Mouse (Mus musculus) T-cell, adult 2 months (primary cell): ENCODE data around the gene Pacsin3.
"Not testable (repeated sequence)": the region's sequence is repeated elsewhere in the genome, so short reads cannot be mapped to it uniquely, and the experiment has no call there.

Experiments used
- DNase-seq: peaks from one replicate; pipeline ENCODE4 v3.0.0; 2022; ENCODE audit warnings: low spot score

The Pacsin3 gene

DNA sequence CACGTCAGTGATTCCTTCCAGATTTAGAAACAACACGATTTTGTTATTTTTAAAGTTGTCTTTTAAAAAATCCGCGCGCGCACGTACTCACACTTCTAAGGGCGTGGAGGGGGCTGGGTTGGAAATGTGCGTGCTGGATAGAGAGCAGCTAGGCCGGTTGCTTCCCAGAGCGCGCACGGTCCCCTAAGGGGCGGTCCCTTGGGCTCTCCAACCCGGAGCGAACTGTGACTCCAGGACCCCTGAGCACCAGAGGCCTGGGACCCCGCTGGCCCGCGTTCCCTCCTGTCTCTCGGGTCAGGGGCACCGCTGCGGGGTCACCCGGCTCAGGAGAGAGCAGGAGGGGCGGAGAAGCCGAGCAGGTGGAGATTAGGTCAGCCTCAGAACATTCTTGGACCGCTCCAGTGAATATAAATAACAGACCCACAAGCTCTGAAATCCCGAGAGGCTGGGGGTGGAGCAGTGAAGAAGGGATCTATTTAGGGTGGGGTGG is at the start of gene Pacsin3:
Gene Pacsin3, plus strand, starts transcription at position 294 of the 490 bp plus-strand sequence.
- DNase-seq, result peak; percentile 25

DNA sequence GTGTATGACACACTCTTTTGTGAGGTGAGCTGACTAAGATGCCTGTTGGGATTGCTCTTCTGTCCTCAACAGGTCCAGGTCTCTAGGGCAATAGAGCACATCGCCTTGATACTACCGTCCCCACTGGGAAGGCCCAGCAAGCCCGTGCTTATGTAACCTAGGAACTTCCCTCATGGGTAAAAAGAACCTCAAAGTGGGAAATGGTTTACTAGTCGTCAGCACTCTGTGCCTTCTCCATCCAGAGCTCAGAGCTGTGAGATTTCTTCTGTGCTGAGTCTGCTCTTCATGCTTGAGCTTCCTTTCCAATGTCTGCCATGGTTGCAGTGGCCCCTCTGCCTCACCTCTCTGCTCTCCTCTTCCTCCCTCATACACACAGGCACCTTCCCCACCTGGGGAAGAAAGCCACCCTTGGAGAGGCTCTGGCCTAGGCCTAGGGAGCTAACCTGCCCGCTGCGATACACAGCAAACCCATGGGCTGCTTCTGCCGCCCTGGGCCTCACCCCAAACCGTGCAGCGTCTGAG is 49.4 kb upstream of the Pacsin3 start:
- DNase-seq, result no peak

DNA sequence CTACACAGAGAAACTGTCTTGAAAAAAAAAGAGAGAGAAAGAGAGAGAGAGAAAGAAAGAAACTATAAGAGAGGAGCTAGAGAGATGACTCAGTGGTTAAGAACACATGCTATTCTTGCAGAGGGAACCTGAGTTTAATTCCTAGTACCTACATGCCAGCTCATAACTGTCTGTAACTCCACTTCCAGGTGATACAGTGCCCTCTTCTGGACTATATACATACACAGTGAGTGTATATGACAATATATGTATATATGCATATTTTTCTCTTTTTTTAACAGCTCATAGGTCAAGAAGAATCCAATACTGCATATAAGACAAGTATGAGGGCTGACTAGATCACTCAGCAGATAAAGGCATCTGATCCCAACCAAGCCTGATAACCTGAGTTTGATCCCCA is 42.4 kb upstream of the Pacsin3 start:
- DNase-seq, result no peak

DNA sequence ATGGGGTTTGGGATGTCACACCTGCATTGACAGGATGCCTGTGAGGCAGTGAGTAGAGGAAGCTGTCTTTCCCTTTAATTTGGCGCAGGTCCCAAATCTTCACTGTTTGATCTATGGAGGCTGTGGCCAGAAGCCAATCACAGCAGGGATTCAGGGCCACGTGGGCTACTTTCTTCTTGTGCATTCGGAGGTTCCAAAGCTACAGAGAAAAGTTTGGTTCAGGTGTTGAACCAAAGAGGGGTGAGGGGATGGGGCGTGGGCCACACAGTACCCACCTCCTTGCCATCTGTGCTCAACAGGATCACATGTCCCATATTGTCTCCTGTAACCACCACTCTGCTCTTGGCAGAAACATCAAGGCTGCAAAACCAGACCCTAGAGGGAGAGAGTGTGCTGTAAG is 38.7 kb upstream of the Pacsin3 start:
- DNase-seq, result peak; percentile 11

DNA sequence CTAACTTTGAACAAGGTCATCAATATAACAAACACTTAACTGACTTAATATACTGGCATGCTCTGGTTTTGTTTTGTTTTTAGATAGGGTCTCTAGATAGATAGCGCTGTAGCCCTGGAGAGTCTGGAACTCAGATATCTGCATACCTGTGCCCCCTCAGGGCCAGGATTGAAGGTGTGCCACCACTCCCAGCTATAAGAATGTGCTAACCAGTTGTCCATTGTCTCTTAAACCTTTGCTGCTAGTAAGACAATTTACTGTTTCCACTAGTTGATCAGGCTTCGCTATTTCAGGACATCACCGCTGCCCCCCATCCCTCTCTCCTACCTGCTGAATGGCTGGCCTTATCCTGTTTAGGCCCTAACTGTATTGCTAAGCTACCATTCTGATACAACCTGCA is 35.3 kb upstream of the Pacsin3 start:
- no peak for DNase-seq

DNA sequence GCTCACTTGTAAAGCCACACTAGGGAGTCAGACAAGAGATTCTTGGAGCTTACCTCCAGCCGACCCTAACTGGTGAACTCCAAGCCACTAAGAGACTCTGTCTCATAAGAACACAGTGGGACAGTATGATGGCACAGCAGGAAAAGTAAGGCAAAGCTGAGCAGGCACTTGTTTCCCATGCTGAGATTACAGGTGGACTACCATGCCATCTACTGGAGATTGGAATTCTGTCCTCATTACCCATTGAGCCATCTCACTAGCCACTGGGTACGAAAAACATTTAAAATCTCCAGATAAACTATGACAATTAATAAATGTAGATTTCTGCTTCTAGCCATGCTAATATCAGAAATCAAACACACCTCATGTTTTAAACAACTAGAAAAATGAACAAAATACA is 32.1 kb upstream of the Pacsin3 start:
- no peak for DNase-seq

DNA sequence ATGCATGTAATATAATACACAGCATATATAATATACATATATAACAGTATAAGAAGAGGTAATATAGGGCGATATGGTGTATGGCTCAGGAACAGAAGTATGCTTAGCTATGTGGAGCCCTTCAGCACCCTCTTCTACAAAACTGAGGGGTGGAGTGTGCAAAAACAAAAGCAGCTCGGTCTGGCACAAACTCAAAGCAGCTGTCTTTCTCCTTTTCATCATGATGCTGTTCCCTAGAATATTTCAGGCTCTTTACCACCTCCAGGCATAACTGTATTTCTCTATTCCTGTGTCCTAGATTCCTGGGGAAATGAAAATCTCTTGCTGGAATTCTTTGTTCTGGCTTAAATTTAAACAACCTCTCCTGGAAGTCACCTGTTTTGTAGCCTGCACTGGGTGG is 26.0 kb upstream of the Pacsin3 start:
- no peak for DNase-seq

DNA sequence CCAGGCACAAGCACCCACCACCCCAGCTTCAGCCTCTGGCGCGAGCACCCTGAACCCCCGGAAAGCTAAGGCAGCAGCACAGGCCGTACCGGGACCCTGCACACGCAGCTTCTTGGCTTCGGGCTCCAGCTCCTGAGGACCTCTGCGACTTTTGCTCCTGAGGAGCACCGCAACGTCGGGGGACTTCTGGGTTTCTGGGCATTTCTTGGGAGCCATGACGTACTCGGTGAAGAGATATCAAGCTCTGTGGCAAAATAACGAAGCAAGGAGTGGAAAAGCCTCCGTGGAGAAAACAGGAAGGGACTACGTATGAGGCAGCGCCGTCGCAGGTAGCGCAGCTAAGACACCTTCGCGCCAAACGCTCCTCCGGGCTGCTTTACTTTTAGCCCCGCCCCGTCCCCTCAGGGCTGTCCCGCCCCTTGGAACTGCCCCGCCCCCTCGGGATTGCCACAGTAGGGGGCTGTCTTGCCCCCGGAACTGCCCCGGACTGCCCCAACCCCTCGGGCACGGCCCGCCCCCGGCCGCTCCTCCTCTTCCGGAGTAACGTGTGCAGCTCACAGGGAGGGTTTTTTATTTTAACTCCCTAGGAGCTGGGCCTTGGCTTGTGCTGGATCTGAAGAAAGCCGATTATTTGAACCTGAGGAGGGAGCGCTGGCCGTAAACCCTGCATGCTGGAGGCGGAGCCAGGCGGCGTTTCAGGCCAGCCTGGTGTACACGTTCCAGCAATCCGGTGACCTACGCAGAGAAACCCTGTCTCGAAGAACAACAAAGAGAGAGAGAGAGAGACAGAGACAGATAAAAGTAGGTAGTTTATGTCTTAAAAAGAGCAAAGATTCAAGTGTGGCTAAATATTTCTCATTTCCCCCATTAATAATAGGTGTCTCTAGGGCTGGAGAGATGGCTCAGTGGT is 18.9 kb upstream of the Pacsin3 start, which contains the start of gene Ddb2:
Gene Ddb2, minus strand, starts transcription at position 382 of the 910 bp plus-strand sequence.
- peak; percentile 95 for DNase-seq

DNA sequence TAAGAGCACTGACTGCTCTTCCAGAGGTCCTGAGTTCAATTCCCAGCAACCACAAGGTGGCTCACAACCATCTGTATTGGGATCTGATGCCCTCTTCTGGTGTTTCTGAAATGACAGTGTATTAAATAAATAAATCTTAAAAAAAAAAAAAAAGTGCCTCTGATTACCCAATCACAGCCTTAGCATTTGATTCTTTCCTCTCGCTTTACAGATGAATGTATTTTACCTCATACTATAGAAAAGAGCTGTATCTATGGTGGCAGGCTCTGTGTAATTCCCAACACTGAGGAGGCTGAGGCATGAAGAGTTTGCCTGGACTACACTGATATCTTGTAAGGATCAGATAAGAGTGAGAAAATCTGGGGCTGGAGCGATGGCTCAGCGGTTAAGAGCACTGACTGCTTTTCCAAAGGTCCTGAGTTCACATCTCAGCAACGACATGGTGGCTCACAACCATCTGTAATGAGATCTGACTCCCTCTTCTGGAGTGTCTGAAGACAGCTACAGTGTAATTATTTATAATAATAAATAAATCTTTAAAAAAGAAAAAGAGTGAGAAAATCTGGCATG is 18.2 kb upstream of the Pacsin3 start:
- DNase-seq, result not testable (repeated sequence)

DNA sequence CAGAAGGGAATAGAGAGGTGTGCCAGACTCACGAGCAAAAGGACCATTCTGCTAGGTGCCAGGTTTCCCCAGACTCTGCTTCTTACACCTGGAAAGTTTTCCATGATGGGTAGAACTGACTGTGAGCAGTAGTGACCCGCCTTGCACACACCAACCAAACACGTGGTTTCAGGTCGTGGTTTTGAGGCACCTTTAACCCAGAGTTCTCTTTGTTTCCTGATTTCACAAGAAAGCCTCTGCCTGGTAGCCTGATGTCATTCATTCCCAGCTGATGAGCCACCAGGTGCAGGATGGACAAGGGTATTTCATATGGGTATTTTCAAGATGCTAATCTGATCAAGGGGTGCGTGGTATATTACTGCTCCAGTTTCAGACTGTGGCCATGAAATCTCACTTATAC is 13.2 kb upstream of the Pacsin3 start:
- DNase-seq, result no peak

DNA sequence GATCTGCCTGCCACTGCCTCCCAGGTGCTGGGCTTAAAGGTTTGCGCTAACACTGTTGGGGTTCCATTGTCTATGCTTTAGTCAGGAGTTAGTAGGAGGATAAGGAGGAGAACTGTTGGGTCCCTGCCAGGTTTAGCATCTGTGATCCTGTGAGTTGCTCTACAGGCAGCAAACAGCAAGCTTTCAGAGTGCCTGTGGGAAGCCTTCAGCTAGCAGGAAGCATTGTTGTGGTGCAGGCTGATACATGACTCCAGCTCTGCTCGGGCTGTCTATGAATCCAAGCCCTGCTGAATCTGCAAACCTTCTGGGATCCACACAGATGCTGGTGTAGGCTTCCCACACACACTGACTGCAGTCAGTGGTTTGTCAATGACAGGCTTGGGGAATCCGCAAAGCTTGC is 12.3 kb upstream of the Pacsin3 start:
- DNase-seq, result no peak

DNA sequence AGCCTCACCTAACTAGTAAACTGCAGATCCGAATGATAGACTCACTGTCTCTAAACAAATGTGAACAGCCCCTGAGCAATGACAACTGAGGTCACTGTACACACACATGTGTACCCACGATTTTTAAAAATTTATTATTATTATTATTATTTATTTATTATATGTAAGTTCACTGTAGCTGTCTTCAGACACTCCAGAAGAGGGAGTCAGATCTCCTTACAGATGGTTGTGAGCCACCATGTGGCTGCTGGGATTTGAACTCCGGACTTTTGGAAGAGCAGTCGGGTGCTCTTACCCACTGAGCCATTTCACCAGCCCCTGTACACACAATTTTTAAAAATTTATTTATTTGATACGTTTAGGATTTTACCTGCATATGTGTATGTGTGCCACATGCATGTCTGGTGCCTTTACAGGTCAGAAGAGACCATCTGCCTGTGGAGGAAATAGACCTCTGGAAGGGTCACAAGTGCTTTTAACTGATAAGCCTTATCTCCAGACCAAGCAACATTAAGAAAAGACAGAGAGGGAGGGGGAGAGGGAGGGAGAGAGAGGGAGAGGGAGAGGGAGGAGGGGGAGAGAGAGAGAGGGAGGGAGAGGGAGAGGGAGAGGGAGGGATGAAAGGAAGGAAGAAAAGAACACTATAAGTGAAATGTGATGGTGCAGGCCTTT is 11.1 kb upstream of the Pacsin3 start:
- DNase-seq, result no peak

DNA sequence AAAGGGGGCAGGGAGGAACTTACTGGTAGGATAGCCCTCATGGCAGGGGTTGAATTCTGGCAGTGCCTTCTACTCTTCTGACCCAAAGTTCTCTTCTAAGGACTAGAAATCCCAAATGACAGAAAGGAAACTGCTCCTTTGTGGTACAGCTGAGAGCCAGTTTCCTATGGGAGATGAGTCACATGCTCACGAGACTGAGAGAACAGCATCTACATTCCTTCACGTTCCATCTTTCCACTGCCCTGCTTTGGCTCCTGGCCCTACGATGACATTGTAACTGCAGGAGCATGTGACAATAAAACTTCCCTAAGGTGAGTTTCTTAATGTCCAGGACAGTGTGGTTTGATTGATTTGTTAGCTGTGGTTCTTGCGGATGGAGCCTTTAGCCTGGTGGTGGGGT is 7.4 kb upstream of the Pacsin3 start:
- no peak for DNase-seq

DNA sequence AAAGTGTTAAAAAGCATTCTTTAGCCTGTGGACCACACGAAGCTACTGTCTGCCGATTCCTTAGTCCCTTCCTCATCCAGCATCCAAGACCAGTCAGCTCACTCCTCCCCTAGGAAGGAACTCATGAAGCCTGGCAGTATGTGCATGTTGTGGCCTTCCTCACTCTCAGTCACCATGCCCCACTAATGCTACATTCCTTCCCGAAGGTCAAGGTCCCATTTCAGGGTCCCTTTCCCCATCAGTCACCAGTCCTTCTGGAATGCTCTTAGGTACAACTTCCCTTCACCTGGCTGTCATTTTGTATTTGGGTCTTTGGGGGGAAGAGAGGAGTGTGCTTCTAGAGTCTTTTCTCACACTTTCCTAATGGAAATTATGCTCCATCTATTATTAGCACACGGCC is 3.8 kb upstream of the Pacsin3 start:
- DNase-seq, result no peak

DNA sequence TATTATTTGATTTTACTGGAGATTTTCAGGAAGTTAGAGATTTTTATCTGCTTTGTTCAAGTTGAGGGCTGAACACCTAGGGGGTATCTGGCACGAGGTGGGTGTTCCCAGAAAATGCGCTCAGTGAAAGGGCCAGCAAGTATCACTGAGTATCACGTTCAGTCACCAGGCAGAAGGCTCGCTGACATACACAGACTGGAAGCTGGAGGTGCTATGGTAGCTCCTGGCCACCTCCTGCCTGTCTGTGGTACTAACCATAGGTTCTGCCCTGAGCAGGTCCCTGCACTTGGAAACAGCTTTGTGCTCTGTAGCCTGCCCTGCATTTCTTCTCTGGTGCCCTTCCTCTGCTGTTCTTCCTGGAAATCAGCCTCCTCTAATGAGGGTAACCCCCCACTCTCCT is 3.2 kb upstream of the Pacsin3 start:
- DNase-seq, result no peak

DNA sequence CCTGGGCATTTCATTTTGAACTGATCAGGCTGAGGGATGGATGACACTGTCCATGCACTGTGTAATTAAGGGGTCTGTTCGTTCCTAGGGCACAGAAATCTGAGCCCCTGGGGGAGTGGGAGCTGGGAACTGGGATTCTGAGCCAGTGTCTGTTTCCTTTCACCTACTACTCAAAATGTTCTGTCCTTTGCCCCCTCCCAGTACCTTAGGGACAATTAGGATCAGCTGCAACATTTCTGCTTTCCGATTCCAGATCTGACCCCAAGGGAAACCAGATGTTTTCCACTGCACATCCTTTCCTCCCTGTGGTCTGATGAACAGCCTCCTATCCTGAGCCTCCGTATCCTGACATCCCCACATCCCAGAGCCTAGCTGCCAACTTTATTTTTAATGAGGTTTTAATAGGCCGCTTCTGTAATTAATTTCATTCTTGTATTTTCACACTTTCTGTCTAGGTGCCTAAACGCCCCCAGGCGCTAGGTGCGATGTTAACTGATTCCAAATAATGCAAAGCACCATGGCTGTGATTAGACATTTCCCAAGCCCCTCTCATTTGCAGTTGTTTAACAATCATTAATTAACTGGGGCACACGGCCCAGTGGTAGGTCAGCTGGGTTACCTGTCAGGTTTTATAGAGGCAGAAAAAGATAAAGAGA is 901 bp upstream of the Pacsin3 start:
- no peak for DNase-seq

DNA sequence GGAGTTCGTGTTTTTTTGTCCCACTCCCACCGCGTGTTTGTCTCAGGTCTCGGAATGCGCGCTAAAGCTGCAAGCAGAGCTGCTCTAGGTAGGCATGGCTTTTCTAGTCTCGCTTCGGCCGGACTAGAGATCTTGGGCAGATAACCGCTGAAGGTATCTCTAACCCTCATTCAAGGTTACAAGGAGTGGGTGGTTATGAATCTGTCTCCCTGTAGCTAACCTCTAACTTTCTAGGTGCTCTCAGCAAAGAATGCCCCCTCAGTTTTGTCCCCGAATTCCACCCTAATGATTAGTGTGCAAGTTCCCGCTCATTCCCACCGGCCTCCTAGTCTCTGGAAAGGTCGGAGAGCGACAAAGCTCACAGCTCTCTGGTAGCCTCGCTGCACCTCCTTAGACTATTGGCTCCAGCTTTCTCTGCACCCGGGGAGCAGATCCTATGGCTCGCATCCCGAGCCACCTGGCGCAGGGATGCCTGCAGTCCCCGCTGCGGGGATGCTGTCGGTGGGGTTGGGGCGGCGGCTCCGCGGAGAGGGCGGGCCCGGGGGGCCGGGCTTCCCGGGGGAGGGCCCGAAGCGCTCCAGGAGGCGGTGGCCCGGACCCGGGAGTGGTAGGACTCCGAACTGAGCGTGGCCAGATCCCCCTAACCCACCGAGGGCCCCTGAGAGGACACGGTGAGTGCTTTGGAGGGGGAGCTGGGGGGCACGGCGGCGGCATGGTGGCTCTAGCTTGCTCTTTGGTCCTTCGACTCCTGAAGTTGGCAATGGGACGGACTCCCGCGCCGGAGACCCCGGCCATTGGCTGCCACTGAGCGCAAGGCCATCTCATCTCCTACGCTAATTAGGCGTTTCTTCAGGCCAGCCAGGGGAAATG is 737 bp downstream of the Pacsin3 start:
- DNase-seq, result peak; percentile 32

DNA sequence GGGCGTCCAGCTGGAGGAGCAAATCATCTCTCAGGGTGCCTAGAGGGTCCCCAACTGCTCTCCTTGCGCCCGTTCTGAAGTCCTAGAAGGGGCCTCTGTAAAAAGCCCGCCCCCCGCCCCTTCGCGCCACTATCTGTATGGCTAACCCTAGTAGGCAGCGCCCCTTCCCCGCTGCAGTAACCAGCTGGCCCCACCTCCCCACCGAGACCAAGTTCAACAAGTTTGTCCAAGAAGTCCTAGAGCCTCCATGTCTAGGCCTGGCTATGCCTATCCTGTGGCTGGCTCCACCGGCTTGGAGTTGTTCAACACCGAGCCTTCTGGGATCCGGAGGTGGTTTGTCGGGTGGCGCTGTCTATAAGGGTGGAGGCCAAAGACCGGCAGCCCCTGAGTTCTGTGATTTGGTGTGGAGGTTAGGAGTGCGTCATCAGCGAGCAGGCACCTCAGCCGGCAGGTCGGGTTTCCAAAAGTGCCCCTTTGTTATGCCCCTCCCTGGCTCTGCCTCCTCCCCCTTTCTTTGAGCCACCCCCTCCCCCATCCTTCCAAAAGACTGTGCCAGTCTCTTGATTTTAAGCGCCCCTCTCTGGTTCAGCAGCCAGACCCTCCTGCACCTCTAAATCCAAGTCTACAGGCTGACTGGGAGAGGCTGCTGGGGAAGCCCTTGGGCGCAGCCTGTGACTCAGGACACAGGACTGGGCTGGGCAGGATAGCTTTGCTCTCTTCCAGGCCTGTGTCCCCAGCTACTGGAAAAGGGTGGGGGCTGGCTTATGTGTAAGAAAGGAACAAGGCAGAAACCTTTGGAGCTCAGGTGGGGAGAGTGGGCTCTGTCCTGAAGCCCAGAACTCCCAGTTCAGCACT is 1.6 kb downstream of the Pacsin3 start:
- DNase-seq, result peak; percentile 64

DNA sequence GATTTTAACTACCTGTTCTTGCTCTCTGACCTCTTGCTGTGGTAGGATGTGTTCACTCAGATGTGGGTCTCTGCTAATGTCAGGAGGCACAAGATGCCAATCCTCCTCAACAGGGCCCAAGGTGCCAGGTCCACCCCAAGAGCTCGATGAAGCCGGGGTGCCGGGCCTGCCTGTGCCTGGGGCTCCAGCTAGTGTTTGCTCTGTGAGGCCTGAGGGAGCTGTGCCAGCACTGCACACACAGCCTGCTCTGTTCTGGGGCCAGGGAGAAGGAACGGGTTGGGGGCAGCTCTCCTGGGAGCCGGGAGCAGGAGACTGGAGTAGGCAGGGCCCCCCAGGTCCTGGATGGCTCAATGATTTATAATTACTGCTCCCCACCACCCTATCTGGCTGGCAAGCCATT is 2.3 kb downstream of the Pacsin3 start:
- DNase-seq, result no peak

DNA sequence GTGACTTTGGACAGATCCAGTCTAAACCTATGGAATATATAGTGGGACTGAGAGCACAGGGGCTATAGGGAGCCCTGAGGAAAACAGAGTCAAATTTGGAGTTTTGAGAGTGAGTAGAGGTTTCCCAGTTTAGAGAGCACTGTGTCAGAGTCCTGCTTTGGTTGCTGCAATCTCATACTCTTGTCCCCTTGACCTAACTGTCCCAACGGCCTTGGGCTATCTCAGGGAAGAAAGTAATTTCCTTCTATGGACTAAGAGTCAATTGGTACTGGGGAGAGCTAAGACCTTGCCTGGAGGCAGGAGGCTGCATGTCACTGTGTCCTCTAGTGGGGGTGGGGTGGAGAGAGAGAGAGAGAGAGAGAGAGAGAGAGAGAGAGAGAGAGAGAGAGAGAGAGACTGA is 3.1 kb downstream of the Pacsin3 start:
- DNase-seq, result no peak
